Mouse (Mus musculus) heart, adult 11 months (tissue): ENCODE results near the gene Rbm47.
A peak's percentile ranks its signal among the peaks of the same experiment; 100 is the strongest.

Experiments
- DNase-seq: peaks from one replicate; pipeline ENCODE4 v3.0.0; 2022

The Rbm47 gene

DNA sequence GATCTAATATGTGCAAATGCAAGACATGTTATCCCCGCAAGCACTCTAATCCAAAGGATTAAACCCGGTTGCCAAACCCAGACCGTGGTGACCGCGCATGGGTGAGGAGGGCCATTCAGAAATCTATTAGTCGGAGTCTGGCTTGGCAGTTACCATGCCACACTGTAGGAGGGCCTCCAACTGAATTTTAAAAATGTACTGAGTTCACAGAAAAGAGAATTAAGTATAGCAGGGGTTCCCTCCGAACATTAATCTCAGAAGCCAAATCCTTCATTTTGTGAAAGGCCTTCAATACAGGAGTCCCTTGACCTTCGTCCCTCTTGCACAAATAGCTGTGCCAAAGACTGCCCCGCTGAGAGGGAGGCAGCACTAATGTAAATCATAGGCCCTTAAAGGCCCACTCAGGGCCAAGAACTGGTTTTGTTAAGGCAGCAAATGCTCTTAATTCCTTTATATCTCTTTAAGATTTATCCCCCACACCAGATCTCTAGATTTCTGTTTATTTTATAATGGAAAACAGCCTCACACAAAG is 16.4 kb downstream of the Rbm47 start:
- no peak for DNase-seq

DNA sequence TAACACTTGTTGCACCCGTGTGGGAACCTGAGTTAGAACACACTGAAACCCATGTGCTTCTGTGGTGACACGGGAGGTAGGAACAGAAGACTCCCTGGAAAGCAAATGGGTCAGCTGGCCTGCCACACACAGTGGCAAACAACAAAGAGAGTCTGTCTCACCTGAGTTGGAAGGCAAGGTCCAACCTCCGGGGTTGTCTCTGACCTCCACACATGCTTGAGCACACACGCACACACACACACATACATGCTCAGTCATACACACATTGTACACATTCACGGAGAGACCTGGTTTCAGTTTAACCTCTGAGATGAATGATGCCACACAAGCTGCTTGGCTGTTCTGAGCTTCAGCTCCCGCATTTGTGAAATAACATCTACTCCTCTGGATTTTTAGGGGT is 18.3 kb downstream of the Rbm47 start:
- no peak for DNase-seq

DNA sequence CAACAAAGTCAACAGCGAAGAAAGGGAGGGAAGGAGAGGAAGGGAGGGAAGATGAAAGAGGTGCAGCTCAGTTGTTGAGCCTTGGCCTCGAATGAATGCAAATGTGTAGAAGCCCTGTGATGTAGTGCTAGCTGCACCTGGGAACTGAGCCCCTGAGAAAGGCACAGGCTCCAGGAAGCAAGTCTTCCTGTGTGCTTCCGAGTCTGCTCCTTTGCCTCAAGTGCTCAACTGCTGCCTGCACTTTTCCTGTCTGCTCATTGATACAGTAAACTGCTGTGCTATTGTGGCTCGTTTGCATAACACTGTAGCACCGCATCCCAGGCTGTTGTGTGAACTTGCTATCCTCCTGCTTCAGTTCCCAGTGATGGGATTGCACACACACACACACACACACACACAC is 19.4 kb downstream of the Rbm47 start:
- no peak for DNase-seq

DNA sequence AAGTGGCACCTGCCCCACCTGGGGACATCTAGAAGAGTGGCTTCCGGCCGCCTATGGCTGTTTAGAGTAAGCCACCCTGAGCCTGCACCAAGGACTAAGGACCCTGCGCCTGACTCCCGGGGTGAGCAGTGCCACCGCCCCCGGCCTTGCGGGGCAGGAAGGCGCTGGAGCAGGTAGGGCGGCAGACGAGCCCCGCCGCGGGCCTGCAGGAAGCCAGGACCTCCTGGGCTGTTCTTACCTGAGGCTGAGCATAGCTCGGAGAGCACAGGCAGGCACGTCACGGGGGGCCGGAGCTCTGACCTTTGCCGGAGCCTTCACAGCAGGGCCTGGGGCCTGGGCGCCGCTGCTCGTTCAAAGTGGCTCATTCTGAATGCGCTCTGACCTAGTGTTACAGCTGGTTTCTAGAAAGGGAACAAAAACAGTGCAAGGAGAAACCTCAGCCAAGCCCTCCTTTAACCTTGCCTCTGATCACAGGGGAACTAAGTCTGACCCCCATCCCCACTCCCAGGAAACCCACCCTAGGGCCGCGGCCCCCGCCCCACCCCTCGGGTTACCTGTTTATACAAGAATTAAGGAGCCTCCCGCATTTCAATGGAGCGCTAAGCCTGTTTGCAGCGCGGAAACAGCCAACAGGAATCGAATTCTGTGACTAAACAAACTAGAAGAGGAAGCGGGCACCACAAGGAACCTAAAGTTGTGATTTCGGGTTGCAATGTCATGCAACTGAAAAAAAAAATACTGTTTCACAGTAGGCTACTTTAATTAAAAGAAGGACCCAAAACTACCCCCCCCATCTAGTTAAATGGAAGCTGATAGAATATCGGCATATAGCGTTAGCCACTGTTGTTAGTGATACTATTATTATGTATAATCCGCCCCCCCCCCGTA is 21.4 kb downstream of the Rbm47 start:
- peak; percentile 95 for DNase-seq

DNA sequence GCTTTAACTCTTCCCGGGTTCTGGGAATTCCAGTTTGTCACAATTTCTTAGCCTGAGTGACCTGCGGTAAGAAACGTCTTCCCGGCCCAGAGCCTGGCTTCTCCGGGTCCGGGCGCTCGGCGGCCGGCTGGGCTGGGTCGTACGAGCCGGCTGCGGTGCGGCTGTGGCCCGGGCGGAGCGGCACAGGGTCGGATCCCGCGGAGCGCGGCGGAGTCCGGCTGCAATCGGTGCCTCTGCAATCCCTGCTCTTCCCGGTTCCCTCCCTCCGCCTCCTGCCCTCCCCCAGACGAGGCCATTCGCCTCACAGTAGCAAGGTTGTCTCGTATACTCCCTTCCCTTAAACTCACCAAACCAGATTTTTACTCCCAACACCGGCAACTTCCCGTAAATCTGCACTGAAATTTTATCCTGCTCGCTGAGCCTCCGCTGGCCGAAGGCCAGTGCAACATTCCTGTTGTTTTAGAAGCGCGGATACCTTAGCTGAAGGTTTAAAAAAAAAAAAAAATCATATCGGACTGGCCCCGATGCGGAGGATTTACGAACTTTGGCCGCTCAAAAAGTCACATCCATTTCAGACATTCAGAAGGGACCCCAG is 22.1 kb downstream of the Rbm47 start:
- DNase-seq = peak; percentile 94

DNA sequence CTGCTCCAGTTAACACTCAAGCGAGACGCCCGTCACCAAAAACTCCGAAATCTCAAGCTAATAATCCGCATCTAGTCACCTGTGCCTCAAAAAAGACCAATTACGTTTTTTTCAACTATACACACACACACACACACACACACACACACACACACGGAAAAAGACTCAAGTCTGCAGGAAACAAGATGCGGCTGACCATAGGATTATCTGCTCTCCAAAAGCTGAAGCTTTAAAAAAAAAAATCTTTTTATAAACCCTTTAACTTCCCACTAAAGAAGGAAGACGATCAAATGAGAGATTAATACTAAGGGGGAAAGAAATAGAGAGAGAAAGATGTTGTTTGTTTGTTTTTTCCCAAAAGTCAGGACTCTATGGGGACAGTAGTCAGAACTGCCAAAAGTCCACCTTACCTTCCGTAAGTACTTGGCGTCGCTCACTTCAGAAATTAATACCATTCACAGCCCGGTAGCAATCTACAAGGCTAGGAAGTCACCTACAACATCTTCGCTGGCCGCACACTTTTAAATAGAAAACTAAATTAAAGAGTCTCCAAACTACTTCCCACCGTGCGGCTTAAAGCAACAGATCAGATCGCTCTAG is 22.7 kb downstream of the Rbm47 start:
- DNase-seq = no peak

DNA sequence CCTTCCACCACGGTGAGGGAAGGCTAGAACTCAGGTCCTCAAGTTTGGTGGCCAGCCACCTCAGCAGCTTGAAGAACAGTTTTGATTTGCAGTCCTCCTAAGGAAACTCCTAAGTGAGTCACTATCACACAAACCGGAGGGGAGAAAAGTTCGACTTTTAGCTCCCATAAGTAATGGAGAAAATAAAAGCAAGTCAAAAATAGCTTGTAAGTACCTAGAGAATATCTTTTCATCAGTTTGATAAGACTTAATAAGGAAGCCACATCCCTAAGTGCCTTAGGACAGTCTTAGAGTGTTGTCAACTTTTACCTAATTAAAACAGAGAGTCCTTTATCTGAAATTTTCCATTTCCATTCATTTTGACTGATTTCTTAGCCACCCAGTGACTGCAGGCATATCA is 23.3 kb downstream of the Rbm47 start:
- DNase-seq = no peak

DNA sequence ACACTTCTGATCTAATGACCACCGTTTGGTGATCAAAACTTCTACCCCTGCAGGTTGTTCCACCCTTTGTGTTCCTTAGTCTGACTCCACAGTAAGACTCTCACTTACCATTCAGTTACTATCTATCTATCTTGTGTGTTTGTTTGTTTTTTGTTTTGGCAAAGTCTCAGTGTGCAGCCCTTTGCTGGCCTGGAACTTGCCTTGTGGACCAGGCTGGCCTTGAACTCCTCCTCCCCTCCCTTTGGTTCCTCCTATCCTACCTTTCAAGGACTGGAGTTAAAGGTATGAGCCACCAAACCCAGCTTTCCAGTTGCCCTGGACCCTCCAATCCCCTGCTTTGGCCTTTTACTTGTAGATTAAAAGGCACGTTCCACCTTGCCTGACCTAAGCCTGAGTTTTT is 23.8 kb downstream of the Rbm47 start:
- no peak for DNase-seq

DNA sequence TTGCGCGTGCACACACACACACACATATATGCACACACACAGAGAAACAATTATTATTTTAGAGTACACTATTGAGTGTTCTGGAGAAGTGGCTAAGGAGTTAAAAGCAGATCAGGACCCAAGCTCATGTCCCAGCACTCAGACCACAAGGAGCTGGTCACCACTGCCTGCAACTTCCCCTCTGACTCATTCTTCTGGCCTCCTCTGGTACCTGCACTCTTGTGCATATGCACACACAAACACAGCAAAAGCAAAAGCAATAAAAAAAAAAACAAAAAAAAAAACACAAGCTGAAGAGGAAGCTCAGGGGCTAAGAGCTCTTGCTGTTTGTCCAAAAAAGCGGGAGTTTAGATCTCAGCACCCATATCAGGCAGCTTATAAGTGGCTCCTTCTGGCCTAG is 25.6 kb downstream of the Rbm47 start:
- no peak for DNase-seq

DNA sequence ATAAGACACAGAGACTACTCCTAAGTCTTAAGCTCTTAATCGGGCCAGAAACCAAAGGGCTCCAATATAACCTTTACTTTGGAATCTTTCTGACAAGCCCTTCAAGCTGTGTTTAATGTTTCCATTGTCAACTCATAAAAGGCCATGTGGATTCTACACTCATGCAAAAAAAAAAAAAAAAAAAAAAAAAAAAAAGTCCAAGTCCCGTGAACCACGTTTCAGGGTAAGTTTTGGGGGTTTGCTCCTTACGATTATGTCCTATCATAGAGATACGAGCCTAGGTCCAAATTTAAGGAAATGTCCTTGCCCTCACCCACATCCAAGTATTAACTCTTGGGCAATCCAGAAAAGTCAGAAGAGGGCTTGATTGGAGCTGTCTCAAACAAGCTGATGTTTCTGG is 27.3 kb downstream of the Rbm47 start:
- DNase-seq = no peak

DNA sequence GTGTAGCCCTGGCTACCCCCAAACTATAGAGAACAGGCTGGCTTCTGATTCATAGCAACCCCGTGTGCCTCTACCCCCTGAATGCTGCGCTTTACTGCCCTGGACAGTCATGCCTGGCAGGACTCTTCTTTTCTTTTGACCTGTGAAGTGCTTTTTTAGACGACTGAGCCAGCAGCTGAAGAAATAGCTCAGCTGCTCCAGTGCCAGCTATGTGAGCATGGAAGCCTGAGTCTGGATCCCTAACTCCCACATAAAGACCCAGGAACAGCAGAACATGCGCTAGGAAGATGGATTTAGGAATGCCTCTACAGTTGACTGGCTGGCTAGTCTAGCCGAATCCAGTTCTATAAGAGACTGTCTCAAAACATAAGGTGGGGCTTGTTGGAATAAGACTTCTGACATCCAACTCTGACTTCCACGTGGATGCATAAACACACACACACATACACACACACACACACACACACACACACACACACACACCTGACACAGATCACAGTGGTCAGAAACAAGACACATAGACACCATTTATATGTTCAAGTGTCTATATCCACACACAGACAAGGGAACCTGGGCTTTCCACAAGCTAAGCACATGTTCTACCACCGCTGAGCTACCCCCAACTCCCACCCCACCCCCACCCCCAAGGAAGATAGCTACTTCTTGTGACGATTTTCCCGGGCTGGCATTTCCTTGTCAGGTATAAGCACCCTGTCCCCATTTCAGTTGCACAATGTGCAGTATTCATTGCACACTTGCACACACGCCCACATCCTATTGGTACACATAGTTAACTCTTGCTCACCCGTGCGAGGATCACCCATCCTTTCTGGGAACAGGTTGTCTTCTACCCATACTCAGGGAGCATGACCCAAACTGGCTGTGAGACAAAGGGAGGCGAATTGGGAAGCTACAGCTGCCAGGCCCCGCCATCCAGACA is 29.6 kb downstream of the Rbm47 start:
- DNase-seq = no peak

DNA sequence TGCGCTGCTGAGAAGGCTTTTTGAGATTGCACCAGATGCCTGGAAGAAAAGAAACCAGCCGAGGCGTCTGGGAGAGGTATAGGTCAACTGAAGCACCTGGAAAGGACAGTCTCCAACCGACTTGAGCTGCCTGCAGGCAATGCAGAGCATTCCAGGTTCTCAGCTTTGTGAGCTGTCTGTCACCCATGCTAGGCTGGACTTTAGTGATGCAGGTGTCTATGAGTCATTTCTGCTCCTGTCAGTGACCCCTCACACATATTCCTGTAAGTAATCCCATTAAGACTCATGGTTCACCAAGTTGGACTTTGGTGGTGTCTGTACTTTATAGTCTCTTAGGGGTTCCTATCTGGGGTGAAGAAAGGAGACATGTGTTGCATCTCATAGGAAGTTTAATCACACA is 31.4 kb downstream of the Rbm47 start:
- DNase-seq = no peak

DNA sequence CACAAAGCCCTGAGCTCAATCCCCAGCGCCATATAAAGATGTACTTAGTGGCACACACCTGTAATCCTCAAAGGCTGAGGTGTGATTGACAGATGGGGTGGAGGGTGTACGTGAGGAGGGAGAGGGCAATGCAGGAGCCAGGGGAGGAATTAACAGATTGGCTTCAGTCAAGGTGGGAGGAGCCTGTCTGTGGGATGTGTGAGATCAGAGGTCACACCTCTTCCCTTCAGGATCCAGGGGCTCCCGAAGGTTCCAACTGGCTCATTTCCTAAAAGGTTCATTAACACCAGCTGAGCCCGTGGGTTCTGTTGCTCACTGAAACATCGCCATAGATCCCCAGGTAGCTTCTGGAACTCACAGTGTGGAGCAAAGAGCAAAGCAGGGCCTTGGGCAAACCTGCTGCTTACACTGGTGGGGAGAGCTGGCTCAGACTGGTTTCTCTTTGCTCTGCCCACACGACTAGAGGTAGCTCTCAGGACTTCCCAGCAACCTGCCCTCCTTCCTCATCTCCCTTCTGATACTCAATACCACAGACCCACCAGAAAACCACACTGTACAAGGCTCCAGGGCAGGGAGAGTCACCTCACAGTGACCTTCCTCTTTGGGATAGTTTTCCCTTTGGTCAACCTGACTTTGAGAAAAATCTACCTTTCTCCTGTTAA is 33.2 kb downstream of the Rbm47 start:
- DNase-seq = no peak

DNA sequence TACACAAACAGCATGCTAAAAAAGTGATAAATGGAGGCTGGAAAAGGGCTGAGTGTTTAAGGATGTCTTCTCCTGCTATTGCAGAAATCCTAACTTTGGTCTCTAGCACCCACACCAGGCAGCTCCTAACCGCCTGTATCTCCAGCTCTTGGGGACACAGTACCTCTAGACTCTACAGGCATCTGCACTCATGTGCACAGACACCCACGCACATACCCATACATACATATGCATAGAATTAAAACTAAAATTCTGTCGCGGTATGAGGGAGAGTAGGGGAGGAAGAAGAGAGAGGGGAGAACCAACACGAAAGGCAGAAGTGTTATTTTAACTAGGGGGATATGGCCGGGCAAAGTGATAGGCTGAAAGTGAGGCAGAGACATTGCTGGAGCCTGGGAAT is 33.7 kb downstream of the Rbm47 start:
- DNase-seq = no peak

DNA sequence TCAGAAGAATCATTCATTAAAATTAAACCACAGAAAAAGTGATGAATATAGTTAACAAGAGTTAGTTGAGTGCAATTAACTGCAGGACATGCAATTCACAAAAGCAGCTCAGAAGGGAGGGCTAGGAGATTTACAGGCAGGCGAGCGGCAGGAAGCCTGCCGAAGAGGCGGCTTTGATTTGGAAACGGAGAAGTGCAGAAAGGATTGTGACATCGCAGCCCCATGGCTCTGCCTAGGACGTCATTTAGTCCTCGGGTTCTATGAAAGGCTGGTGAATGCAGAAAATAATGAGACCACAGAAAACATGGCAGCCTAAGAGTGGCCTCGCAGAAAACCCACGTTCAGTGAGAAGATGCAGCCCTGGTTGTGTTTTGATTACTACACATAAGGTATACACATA is 34.3 kb downstream of the Rbm47 start:
- DNase-seq = peak; percentile 93

DNA sequence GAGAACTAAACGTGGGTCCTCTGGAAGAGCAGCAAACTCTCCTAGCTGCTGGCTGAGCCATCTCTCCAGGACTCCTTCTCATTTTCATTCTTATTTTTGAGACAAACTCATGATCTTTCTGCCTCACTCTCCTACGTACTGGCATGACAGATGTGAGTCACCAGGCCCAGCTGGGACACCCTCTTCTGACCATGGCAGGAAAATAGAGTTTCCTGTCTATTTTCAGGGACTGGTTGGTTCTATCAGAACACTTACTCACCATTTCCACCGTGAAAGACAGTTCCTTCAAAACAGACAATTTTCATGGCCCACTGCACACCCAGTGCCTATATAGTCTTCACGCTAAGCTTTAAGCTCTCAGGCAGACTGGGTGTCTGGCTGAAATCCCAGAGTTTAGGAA is 35.7 kb downstream of the Rbm47 start:
- DNase-seq = peak; percentile 95

DNA sequence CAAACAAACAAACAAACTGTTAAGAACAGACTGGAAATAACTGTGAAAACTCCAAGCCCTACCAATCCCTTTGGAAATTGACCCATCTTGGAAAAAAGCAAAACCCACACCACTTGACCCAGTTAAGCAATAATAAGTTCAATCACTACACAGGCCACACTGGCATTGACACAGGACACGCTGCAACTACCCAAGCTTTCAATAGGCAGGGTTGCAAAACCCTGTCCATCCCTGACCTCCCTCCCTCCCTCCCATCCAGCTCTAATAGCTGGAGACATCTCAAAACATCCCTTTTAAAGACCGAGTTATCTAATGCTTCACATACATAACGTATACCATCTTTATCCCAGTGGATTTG is 37.1 kb downstream of the Rbm47 start:
- no peak for DNase-seq

DNA sequence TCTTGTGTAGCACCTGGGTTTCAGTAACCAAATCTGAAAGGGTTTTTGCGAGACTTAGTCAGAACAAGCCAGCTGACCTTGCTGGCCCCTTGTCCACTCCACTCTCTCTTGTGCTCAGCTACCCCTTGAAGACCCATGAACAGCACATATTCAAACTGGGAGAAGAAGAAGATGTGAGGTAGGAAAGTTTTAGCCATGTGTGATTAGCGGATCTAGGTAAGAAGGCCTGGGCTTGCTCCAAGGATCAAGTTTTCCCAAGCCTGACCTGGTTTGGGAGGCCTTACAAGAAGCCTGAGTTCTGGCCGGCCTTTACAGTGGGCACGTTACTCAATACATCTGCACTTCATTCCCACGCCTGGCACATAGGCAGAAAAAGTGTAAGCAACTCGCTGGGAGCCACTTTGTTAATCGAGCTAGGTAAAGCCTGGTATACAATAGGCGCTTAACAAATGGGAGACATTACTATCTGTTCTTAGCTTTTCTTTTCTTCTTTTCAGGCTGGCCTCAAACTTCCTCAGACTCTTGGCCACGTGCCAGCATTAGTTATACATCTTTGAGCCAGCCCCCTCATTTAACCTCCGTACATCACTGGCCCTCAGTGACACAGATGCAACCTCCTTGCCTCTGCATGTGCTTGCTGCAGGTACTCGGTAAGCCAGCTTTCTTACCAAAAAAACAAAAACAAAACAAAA is 37.6 kb downstream of the Rbm47 start:
- no peak for DNase-seq

DNA sequence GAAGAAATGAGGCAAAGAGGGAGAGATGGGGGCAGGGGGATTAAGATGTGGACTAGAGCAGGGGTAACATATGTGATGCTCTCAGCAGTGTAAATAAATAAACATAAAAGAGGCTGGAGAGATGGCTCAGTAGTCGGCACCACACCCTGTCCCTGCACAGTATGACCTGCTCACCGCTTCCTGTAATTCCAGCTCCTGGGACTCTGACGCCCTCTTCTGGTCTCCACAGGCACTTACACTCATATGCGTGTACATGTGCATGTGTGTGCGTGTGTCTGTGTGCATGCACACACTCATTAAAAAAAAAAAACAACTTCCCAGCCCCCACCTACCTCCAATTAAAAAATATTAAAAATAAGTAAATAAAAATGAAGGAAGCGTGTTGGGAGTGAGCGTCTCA is 38.3 kb downstream of the Rbm47 start:
- DNase-seq = no peak

DNA sequence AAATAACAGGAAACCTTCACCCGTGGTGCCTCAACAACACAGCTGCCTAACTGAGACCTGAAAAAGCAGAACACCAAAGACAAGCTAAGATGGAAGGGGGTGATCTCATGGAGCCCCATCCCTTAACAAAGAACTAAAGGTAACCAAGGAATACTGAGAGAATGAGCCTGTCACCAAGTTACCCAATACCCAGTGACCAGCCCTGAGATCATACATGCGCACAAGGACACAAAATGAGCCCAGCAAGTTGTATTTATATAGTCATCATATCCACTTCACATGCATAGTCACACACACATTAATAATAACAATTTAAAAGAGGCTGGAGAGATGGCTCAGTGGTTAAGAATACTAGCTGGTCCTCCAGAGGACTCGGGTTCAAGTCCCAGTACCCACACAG is 44.0 kb downstream of the Rbm47 start:
- DNase-seq = no peak

DNA sequence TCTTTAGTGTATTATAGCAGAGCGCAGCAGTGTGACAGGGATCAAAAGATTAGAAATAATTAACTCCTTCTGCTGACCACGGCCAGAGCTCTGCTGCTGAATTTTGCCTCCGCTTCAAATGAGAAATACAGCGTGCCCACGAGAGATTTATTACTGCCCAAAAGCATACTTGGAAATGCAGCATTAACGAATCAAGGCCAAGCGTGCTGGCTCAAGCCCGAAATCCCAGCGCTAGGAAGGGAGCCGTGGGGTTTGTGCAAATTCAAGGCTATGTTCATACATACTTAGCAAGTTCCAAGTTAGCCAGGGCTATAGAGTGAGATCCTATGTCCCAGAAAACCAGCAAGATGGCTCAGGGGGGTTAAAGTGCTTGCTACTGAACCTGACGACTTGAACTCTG is 47.5 kb downstream of the Rbm47 start:
- DNase-seq = no peak

DNA sequence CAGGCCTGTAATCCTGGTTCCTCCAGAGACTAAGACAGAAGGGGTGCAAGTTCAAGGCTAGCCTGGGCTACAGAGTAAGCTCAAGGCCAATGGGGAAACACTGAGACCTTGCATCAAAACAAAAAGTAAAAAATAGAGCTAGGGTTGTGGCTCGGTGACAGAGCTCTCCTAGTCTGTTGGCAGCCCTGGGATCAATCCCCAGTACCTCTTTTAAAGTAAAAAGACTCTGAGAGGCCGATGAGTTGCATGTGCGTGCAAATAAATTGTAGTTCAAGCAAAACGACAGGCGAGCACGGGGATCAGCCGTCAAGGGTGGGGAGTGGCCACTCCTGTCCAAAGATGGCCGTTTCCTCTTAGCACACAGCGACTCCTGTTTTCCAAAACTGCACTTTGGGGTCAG is 48.0 kb downstream of the Rbm47 start:
- no peak for DNase-seq
